In the genomic region with DNA sequence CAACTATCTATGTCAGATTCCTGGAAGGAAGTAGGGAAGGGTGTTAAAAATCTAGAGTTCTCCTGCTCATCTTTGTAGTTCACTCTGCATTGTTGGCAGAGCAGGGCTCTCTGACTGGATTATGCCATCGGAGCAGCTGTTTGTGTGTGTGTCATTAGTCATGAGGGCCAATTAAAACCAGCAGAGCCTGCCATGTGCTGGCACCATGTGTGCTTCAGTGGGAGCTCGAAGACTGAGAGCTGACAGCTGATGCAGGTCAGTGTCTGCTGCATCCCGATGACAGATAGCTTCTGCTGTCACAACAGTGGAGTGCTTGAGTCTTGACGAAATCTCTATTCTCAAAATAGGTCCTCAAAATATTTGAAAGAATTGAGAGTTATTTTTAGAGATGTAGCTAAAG, we compare ENCODE assay signal across 11 mouse cellular contexts.
DNase-seq lines count a peak whose midpoint lies in the region; ATAC-seq lines count a peak whose summit lies in the region.
"Had no signal": no experiment of that assay in that cellular context is flagged by ENCODE, and none has a peak within 500 bp of the region (broad histone marks: within the 10 kb centered on the region; RNA-seq: fewer than 3 reads in every experiment).

No protein-coding gene starts in this region.

- no peaks in the 10 kb centered on the region for H3K27me3 ChIP-seq in hindbrain, embryonic 11.5 days (ENCODE audit: control insufficient read depth, insufficient read depth, low read length)
- H3K27me3 ChIP-seq in heart, embryonic 10.5 days (ENCODE audit: insufficient read depth, poor library complexity, severe bottlenecking) = no peaks in the 10 kb centered on the region
- H3K27me3 ChIP-seq: limb, embryonic 12.5 days; lung, embryonic 15.5 days had no signal

- 62% methylated on average over 4 of the region's 4 CpGs for WGBS in hindbrain, embryonic 11.5 days
- WGBS in heart, embryonic 10.5 days = 44% methylated on average over 4 of the region's 4 CpGs

- peak overlapping the region; percentile 82 for H3K27ac ChIP-seq in hindbrain, embryonic 11.5 days (ENCODE audit: low read depth, low read length)
- no peak overlapping the region for H3K27ac ChIP-seq in heart, embryonic 10.5 days
- H3K27ac ChIP-seq: limb, embryonic 12.5 days; lung, embryonic 15.5 days had no signal

- peak; percentile 28; the same call in 1 of the 2 replicates for ATAC-seq in hindbrain, embryonic 11.5 days (ENCODE audit: low FRiP score)

- H3K4me2 ChIP-seq in hindbrain, embryonic 11.5 days (replicated peaks; ENCODE audit: low read depth, low read length) = no peak overlapping the region
- H3K4me2 ChIP-seq: limb, embryonic 12.5 days; lung, embryonic 15.5 days had no signal

- no peaks in the 10 kb centered on the region for H3K36me3 ChIP-seq in hindbrain, embryonic 11.5 days (ENCODE audit: control insufficient read depth, insufficient read depth, low read length)
- no peaks in the 10 kb centered on the region for H3K36me3 ChIP-seq in heart, embryonic 10.5 days
- H3K36me3 ChIP-seq: limb, embryonic 12.5 days; lung, embryonic 15.5 days had no signal

- 0 out of 2 replicates have a peak overlapping the region, but pooled peaks have one; percentile 3 for H3K9ac ChIP-seq in hindbrain, embryonic 11.5 days (ENCODE audit: low read depth, low read length)
- H3K9ac ChIP-seq: limb, embryonic 12.5 days; lung, embryonic 15.5 days had no signal

- H3K4me1 ChIP-seq in hindbrain, embryonic 11.5 days (replicated peaks; ENCODE audit: control insufficient read depth, insufficient read depth, low read length) = peaks cover 3% of the 10 kb centered on the region
- H3K4me1 ChIP-seq in heart, embryonic 10.5 days = peaks cover 6% of the 10 kb centered on the region; the same call in 1 of the 2 replicates

- no peak overlapping the region for H3K4me3 ChIP-seq in hindbrain, embryonic 11.5 days (ENCODE audit: low read depth, low read length)
- H3K4me3 ChIP-seq in heart, embryonic 10.5 days = no peak overlapping the region
- H3K4me3 ChIP-seq: limb, embryonic 12.5 days; lung, embryonic 15.5 days had no signal

- DNase-seq in right cerebral cortex, postnatal 25 days = peak; percentile 8
- DNase-seq in right cerebral cortex, adult 18-20 months = no peak
- peak; percentile 27 for DNase-seq in hindbrain, embryonic 11.5 days (ENCODE audit: low spot score)
- peak; percentile 55 to 58 for DNase-seq in layer of hippocampus, postnatal 10 days (ENCODE audit: low spot score in 2 of 2)
- no peak for DNase-seq in urinary bladder, postnatal 14 days (ENCODE audit: low spot score)
- no peak for DNase-seq in spleen, postnatal 36 days (ENCODE audit: low spot score in 2 of 2)
- DNase-seq in heart, embryonic 10.5 days (ENCODE audit: low spot score) = no peak
- DNase-seq: adrenal gland, postnatal 36 days; kidney, postnatal 25 days had no signal

- no peaks in the 10 kb centered on the region for H3K9me3 ChIP-seq in hindbrain, embryonic 11.5 days (ENCODE audit: control insufficient read depth, low read length)
- no peaks in the 10 kb centered on the region for H3K9me3 ChIP-seq in heart, embryonic 10.5 days
- H3K9me3 ChIP-seq: limb, embryonic 12.5 days; lung, embryonic 15.5 days had no signal

Comparison
In these comparisons a context has a peak if more than half of its experiments do, and no peak if none do; other contexts are left out.
1. DNase-seq: peak in right cerebral cortex, postnatal 25 days (single experiment), hindbrain, embryonic 11.5 days (single experiment) and layer of hippocampus, postnatal 10 days (2 of 2); none in right cerebral cortex, adult 18-20 months (single experiment), urinary bladder, postnatal 14 days (single experiment), spleen, postnatal 36 days (0 of 2) and heart, embryonic 10.5 days (single experiment).